Mouse (Mus musculus): ENCODE results near the gene Dusp13.

DNA sequence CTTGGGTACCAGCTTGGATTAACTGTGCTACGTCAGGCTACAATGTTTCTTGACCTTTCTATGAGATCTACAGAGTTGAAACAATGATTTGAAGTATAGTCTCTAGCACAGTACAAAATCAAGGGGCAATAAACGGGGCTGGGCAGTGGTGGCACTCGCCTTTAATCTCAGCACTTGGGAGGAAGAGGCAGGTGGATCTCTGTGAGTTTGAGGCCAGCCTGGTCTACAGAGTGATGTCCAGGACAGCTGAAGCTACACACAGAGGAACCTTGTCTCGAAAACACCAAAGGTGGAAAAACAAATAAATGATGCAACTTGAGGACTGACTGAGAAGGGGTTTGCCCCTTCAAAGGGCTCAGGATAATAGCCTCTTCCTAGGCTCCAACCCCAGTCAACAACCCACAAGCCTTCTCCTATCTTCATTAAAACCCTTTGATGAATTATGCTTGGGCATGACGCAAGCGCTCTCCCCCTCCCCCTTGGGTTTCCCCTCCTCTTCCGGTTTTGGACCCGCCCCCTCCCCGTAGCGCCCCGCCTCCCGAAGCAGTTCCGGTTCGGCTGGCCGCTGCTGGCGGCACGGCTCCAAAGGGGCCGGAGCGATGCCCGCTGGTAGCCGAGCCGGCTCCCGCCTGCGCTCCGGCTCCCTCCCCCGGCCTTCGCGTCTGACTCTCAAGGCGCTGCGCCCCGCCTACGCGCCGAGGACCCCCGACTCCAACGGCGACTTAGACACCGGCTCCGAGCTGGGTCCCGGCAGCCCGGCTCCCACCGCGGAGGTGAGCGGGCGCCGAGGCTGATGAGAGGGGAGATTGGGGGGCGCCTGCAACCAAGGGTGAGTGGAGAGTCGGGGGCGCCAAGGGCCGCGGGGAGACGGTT, 737 bp downstream of the Dusp13 start, which contains the start of gene Samd8:
- TF ChIP-seq POLR2A (IDR thresholded peaks at IDR 0.05; ENCODE audit: control insufficient read depth, extremely low read depth, insufficient read depth, low read length, poor library complexity), result 0 out of 2 replicates have a peak, but pooled peaks have one; percentile 54
- TF ChIP-seq CTCF (IDR thresholded peaks at IDR 0.05; ENCODE audit: borderline replicate concordance, control insufficient read depth, extremely low read depth, insufficient read depth, low read length, poor library complexity), result no peak
